Mouse (Mus musculus) brain, embryonic 14.5 days (tissue): ENCODE results near the gene Spata6.

Experiments used
- CTCF ChIP-seq: fragments of 200-500 bp; IDR thresholded peaks from 2 replicates; pipeline ENCODE4 v1.5.1; 2012; ENCODE audit warnings: inconsistent platforms, mild to moderate bottlenecking, moderate library complexity, borderline replicate concordance; ENCODE audit not compliant: insufficient read depth, insufficient read length; ENCODE audit errors: extremely low read depth
- POLR2A ChIP-seq: fragments of 200-500 bp; IDR thresholded peaks from 2 replicates; pipeline ENCODE4 v1.6.1; 2012; ENCODE audit warnings: mild to moderate bottlenecking, inconsistent platforms, borderline replicate concordance; ENCODE audit not compliant: poor library complexity, insufficient read depth, insufficient read length, severe bottlenecking; ENCODE audit errors: extremely low read depth

DNA sequence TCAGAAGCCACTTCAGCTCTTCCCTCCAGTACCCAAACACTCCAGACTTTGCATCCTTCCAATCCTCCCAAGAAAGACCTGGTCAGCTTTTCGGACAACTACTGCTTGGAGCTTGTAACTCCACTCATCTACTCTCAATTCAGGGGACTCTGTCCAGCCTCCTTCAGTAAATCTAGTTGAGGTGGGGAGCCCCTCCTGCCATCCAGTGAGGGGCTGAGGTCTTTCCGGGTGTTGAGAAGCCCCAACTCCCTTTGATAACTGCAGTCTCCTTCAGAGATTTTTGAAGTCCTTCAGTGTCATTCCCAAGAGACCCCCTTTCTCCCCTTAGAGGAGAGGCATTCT is 849 bp downstream of the Spata6 start:
- TF ChIP-seq CTCF (no peak), POLR2A (no peak)
